Mouse (Mus musculus): Measurements from ENCODE around the gene Tsr2. TPM values are rescaled to one million over a fixed set of nuclear protein-coding genes. Genes with fewer than 3 reads are reported as not detected.

Tsr2 gene
- polyA plus RNA-seq, 1 experiment from 2014 or later: 22.6 TPM

Other genes with a start within 250 kb of the Tsr2 start
- gene Gnl3l, start 79.2 kb downstream of the Tsr2 start, polyA plus RNA-seq (2014; fragmentation: Nextera tagmentation; extraction: Ambion mirVana): 27.0 and 29.4 TPM in 2 replicates
- gene Fgd1, start 50.4 kb downstream of the Tsr2 start, polyA plus RNA-seq (2014; fragmentation: Nextera tagmentation; extraction: Ambion mirVana): 5.8 and 6.4 TPM in 2 replicates
- gene Wnk3, start 101.5 kb upstream of the Tsr2 start, polyA plus RNA-seq (2014; fragmentation: Nextera tagmentation; extraction: Ambion mirVana): 2.7 and 3.6 TPM in 2 replicates
- 4.1 and 4.3 TPM in 2 replicates for gene Fam120c, start 247.6 kb upstream of the Tsr2 start, polyA plus RNA-seq (2014; fragmentation: Nextera tagmentation; extraction: Ambion mirVana)